ENCODE assay signal across 7 mouse cellular contexts in the genomic region with DNA sequence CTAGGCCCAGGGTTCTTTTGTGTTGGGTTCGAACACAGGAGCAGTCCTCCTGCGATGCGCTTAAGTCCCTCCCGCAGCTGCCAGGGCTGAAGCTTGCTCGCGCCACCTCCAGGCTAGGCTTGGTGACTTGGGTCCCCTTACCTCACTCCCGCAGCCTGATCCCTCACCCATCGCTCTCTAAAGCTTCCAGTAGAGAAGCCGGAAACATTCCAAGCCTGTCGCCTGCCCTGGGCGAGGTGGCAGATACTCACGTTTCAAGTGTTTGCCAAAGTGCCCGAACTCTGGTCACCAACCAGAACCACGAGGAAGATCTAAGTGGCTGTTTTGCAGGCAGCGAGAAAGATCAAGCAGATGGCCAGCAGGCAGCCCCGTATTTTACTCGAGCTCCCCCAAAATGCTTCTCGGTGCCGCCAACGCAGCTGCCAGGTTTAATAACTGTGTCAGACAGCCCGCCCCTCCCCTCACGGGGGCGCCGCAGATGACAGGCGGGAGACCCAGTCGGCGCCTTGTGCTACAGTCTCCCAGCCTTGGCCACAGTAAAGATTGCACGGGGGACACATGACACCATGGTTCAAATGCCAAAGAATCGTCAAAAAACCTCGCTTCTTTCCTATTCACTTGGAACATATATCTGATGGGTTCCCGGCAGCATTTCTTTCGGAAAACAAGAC. TPM values are rescaled to one million over a fixed set of nuclear protein-coding genes. Genes with fewer than 3 reads are reported as not detected.
DNase-seq lines count a peak whose midpoint lies in the region; ATAC-seq lines count a peak whose summit lies in the region.

No protein-coding gene starts in this region.

- intact Hi-C loops in left cerebral cortex, postnatal 36 days (cut with DNase I), result loop anchor here (2.0 kb wide), 2 partner anchors 46 to 130 kb away; a partner anchor contains a TSS

- peak; percentile 48; the same call in 1 of the 2 replicates for ATAC-seq in megakaryocyte-erythroid progenitor cell, adult 5-6 weeks (replicated peaks; ENCODE audit: low FRiP score, low TSS enrichment, poor library complexity, severe bottlenecking)

- DNase-seq in adrenal gland, postnatal 36 days, result peak; percentile 57 to 63
- DNase-seq in cerebellum, postnatal 36 days, result peak; percentile 37 to 45
- peak; percentile 68 to 70 for DNase-seq in frontal cortex, postnatal 36 days (ENCODE audit: low spot score in 2 of 2)
- DNase-seq in kidney, adult 11 months, result peak; percentile 43
- peak; percentile 54 to 57 for DNase-seq in left cerebral cortex, postnatal 36 days (ENCODE audit: low spot score in 2 of 2)
- peak; percentile 5 to 32 for DNase-seq in spleen, postnatal 36 days (ENCODE audit: low spot score in 2 of 2)

RNA-seq across cellular contexts. Expression of a gene that starts 2.2 kb away (rescaled TPM):
- total RNA-seq in adrenal gland, postnatal 36 days (2021), result 10 to 100 TPM; 36.9 to 88.8 TPM
- 100 to 1,000 TPM; 246 to 252 TPM for total RNA-seq in left cerebral cortex, postnatal 36 days (2021)
- total RNA-seq in megakaryocyte-erythroid progenitor cell, adult 5-6 weeks (2014; fragmentation: Nextera tagmentation), result 9.3 and 12.1 TPM in 2 replicates
- total RNA-seq in megakaryocyte-erythroid progenitor cell, adult 5-6 weeks (2017), result 4.9 and 6.1 TPM in 2 replicates

Comparison
In these comparisons a context has a peak if more than half of its experiments do, and no peak if none do; other contexts are left out.
1. Peak in every context shown above with its lines: DNase-seq and ATAC-seq.
2. DNase-seq: peak in every context shown above with its lines; median percentile 69 in frontal cortex, postnatal 36 days; 60 in adrenal gland, postnatal 36 days; 56 in left cerebral cortex, postnatal 36 days; 43 in kidney, adult 11 months; 41 in cerebellum, postnatal 36 days; 18 in spleen, postnatal 36 days.